Mouse (Mus musculus) midbrain, embryonic 10.5 days (tissue): ENCODE results near the gene Tbc1d10c. TPM values are rescaled to one million over a fixed set of nuclear protein-coding genes. Genes with fewer than 3 reads are reported as not detected.
A peak's percentile ranks its signal among the peaks of the same experiment; 100 is the strongest.

Source experiments
- DNase-seq: peaks from one replicate; pipeline ENCODE4 v3.0.0-alpha.2; 2017; ENCODE audit warnings: low spot score
- H3K27ac ChIP-seq: fragments of 300-500 bp; sonication (generic); replicated peaks from 2 replicates; pipeline ENCODE4 v1.5.1; 2016; ENCODE audit warnings: mild to moderate bottlenecking
- H3K27me3 ChIP-seq: fragments of 300-500 bp; sonication (generic); 2 replicates; pipeline ENCODE4 v1.6.1; 2016; ENCODE audit warnings: low read depth, mild to moderate bottlenecking; ENCODE audit not compliant: poor library complexity, severe bottlenecking
- H3K36me3 ChIP-seq: fragments of 300-500 bp; sonication (generic); 2 replicates; pipeline ENCODE4 v1.6.1; 2016; ENCODE audit warnings: mild to moderate bottlenecking, moderate library complexity
- H3K4me1 ChIP-seq: fragments of 300-500 bp; sonication (generic); 2 replicates; pipeline ENCODE4 v1.6.1; 2016
- H3K4me3 ChIP-seq: fragments of 300-500 bp; sonication (generic); 2 replicates; pipeline ENCODE4 v1.5.1; 2016; ENCODE audit warnings: mild to moderate bottlenecking, moderate library complexity
- H3K9me3 ChIP-seq: fragments of 300-500 bp; sonication (generic); replicated peaks from 2 replicates; pipeline ENCODE4 v1.6.1; 2016; ENCODE audit warnings: mild to moderate bottlenecking
- WGBS: fragments of 180-500 bp; shearing (Covaris S2); methylation state at CpG from one replicate; pipeline ENCODE4 v1.1.7; 2016; 5-methylcytosine and 5-hydroxymethylcytosine counted together
- polyA plus RNA-seq: library from polyadenylated mRNA; unstranded; fragments of >200 nt; fragmentation: Nextera tagmentation; extraction: Ambion mirVana; gene quantifications from 2 replicates; pipeline ENCODE4 v1.2.1, GENCODE M21; 2016

The Tbc1d10c gene
- polyA plus RNA-seq, 1 experiment from 2014 or later, result 0.85 TPM

DNA sequence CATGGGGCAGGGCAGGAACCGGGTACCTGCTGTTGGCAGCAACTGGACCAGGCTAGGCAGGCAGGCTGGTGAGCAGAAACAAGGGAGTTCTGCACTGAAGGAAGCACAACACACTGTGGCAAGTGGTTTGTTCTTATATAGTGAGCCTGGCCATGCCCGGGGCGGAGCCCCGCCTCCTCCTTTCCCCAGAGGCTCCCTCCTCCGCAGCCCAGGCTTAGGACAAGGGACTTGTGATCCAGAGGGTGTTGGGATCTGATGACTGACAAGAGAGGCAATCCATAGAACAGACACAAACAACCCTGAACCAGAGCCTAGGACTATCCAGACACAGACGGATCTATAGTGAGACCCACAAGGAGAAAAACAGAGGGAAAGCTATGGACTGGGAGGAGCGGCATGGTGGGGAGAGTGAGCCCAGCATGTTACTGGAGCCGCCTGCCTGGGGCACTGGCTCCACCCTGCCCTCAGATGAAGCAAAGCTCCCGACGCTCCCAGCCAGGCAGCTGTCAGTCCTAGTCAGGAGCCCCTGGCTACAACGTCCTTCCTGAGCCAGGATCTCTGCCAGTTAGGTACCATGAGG lies 15.6 kb downstream of the Tbc1d10c start, which contains the start of gene Carns1:
Carns1 (minus strand) TSS at position 112 of the 580 bp plus-strand sequence.
- no peaks in the 10 kb centered on the region for H3K9me3 ChIP-seq
- 2% methylated on average over 11 of the region's 11 CpGs for WGBS
- H3K4me1 ChIP-seq, result peaks cover 23% of the 10 kb centered on the region
- peaks cover 21% of the 10 kb centered on the region for H3K27me3 ChIP-seq
- H3K27ac ChIP-seq, result peak within 1 kb of the TSS; percentile 65; the same call in 1 of the 2 replicates
- peak within 1 kb of the TSS; percentile 36 for H3K4me3 ChIP-seq
- peak; percentile 42 for DNase-seq
- no peaks in the 10 kb centered on the region for H3K36me3 ChIP-seq

DNA sequence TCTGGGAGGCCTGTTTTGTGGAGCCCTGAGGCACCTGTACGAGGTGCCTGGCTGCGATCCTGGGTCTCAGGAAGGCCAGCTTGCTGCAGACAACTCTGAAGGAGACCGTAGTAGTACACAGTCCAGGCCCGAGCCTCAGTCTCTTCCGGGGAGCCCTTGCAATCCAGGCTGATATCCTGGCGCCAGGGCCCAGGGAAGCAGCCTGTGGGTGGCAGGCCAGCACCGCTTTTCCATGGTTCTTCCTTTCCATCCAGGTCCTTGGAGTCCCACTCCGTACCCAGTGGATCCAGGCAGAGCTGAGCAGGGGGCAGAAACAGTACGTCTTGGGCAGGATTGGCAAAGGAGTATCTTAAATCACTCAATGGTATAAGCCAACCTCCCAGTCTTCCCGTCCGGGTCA lies 18.2 kb downstream of the Tbc1d10c start:
- Histone ChIP-seq H3K27ac (no peak overlapping the region), H3K36me3 (no peaks in the 10 kb centered on the region)
- WGBS, result 61% methylated on average over 11 of the region's 11 CpGs

GRCm38 (mm10) chr19:4171393-4172290 lies 19.4 kb downstream of the Tbc1d10c start:
- Histone ChIP-seq H3K36me3 (no peaks in the 10 kb centered on the region), H3K27me3 (peaks cover 23% of the 10 kb centered on the region), H3K4me1 (peaks cover 35% of the 10 kb centered on the region), H3K9me3 (no peaks in the 10 kb centered on the region), H3K4me3 (0 out of 2 replicates have a peak overlapping the region, but pooled peaks have one; percentile 9), H3K27ac (no peak overlapping the region)
- no peak for DNase-seq
- 74% methylated on average over 13 of the region's 13 CpGs for WGBS

More for the DNA sequence above, 18.2 kb downstream of the Tbc1d10c start:
- Histone ChIP-seq H3K4me3 (no peak overlapping the region), H3K27me3 (peaks cover 23% of the 10 kb centered on the region), H3K9me3 (no peaks in the 10 kb centered on the region), H3K4me1 (peaks cover 35% of the 10 kb centered on the region)
- no peak for DNase-seq

- Histone ChIP-seq H3K4me1 (peaks cover 33% of the 10 kb centered on the region), H3K4me3 (no peak overlapping the region), H3K36me3 (no peaks in the 10 kb centered on the region), H3K27ac (peak overlapping the region; percentile 94), H3K27me3 (peaks cover 21% of the 10 kb centered on the region), H3K9me3 (no peaks in the 10 kb centered on the region)
- DNase-seq, result no peak
- 91% methylated on average over 10 of the region's 10 CpGs for WGBS
Observed at GRCm38 (mm10) chr19:4170723-4171392, 20.2 kb downstream of the Tbc1d10c start.

DNA sequence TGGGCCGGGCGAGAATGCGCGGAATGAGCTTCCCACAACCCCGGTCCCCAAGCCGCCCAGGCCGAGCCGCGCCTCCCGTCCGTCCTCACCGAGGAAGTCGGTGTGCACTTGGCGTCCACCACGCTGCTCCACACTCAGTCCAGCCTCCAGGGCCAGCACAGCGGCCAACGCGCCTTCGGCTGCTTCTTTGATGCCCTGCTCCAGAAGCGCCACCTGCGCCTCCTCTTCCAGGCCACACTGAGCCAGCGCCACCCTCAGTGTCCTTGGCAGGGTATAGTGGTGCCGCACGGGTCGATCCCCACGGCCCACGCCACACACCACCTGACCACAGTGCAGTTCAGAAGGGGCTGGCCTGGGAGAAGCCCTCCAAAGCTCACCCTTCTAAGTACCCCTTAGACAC lies 21.3 kb downstream of the Tbc1d10c start:
- H3K9me3 ChIP-seq, result no peaks in the 10 kb centered on the region
- H3K36me3 ChIP-seq, result no peaks in the 10 kb centered on the region
- peaks cover 18% of the 10 kb centered on the region for H3K27me3 ChIP-seq
- H3K4me3 ChIP-seq, result peak overlapping the region; percentile 60
- peak overlapping the region; percentile 94 for H3K27ac ChIP-seq
- DNase-seq, result no peak
- WGBS, result 11% methylated on average over 27 of the region's 27 CpGs
- peaks cover 23% of the 10 kb centered on the region for H3K4me1 ChIP-seq

DNA sequence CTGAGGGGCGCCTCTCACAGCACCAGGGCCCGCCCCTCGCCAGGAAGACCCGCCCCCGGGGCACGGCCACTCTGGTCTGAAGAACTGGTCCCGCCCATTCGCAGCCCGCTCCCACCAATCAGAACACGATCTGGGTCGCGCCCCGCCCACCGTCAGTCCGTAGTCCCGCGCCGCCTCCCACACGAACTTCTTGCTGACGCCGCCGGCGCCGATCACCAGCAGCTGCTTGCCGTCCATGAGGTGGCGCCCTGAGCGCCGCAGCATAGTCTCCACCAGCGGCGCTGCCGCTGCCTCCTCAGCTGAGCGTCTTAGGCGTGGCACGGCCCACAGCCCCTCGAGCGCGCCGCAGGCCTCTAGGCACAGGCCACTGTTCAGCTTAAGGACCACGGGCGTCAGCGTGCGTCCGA lies 21.7 kb downstream of the Tbc1d10c start:
- under 1% methylated on average over 43 of the region's 43 CpGs for WGBS
- Histone ChIP-seq H3K36me3 (no peaks in the 10 kb centered on the region), H3K27ac (peak overlapping the region; percentile 94), H3K4me1 (peaks cover 23% of the 10 kb centered on the region), H3K27me3 (peaks cover 18% of the 10 kb centered on the region), H3K9me3 (no peaks in the 10 kb centered on the region), H3K4me3 (peak overlapping the region; percentile 60)
- DNase-seq, result peak; percentile 100

- Histone ChIP-seq H3K9me3 (no peaks in the 10 kb centered on the region), H3K27me3 (peaks cover 17% of the 10 kb centered on the region), H3K27ac (no peak overlapping the region), H3K4me1 (peaks cover 38% of the 10 kb centered on the region), H3K4me3 (no peak overlapping the region), H3K36me3 (no peaks in the 10 kb centered on the region)
- no peak for DNase-seq
- 84% methylated on average over 9 of the region's 9 CpGs for WGBS
Observed at GRCm38 (mm10) chr19:4166678-4167476, 24.2 kb downstream of the Tbc1d10c start.

- no peaks in the 10 kb centered on the region for H3K9me3 ChIP-seq
- no peak for DNase-seq
- H3K36me3 ChIP-seq, result peaks cover 16% of the 10 kb centered on the region
- no peaks in the 10 kb centered on the region for H3K27me3 ChIP-seq
- H3K27ac ChIP-seq, result no peak overlapping the region
- H3K4me3 ChIP-seq, result no peak overlapping the region
- H3K4me1 ChIP-seq, result peaks cover 22% of the 10 kb centered on the region
- 83% methylated on average over 2 of the region's 2 CpGs for WGBS
Observed at GRCm38 (mm10) chr19:4164721-4165120, 26.4 kb downstream of the Tbc1d10c start.

- peaks cover 17% of the 10 kb centered on the region for H3K4me1 ChIP-seq
- no peak overlapping the region for H3K27ac ChIP-seq
- no peak for DNase-seq
- WGBS, result 78% methylated on average over 3 of the region's 3 CpGs
- no peaks in the 10 kb centered on the region for H3K27me3 ChIP-seq
- H3K36me3 ChIP-seq, result peaks cover 23% of the 10 kb centered on the region
- H3K9me3 ChIP-seq, result no peaks in the 10 kb centered on the region
- H3K4me3 ChIP-seq, result peak overlapping the region; percentile 73; the same call in 1 of the 2 replicates
Observed at GRCm38 (mm10) chr19:4164100-4164499, 27.0 kb downstream of the Tbc1d10c start.

DNA sequence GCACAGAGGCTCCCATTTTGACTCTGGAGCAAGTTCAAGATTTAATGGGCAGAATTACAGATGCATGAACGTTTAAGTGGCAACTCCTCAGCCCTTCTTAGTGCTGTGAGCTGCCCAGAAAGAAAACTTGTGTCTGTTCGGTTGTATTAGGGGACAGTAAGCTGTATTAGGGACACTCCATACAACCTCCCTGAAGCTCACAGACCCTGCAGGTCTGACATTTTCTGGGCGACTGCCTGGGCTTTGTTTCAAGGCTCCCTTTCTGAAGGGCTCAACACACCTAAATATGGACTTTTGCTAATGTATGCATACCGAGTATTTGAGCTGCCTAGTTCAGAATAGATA lies 27.6 kb downstream of the Tbc1d10c start:
- 43% methylated on average over 4 of the region's 4 CpGs for WGBS
- DNase-seq, result no peak
- H3K4me3 ChIP-seq, result peak overlapping the region; percentile 73
- peaks cover 28% of the 10 kb centered on the region for H3K36me3 ChIP-seq
- H3K27me3 ChIP-seq, result no peaks in the 10 kb centered on the region
- peak overlapping the region; percentile 87 for H3K27ac ChIP-seq
- H3K4me1 ChIP-seq, result peaks cover 17% of the 10 kb centered on the region
- no peaks in the 10 kb centered on the region for H3K9me3 ChIP-seq

DNA sequence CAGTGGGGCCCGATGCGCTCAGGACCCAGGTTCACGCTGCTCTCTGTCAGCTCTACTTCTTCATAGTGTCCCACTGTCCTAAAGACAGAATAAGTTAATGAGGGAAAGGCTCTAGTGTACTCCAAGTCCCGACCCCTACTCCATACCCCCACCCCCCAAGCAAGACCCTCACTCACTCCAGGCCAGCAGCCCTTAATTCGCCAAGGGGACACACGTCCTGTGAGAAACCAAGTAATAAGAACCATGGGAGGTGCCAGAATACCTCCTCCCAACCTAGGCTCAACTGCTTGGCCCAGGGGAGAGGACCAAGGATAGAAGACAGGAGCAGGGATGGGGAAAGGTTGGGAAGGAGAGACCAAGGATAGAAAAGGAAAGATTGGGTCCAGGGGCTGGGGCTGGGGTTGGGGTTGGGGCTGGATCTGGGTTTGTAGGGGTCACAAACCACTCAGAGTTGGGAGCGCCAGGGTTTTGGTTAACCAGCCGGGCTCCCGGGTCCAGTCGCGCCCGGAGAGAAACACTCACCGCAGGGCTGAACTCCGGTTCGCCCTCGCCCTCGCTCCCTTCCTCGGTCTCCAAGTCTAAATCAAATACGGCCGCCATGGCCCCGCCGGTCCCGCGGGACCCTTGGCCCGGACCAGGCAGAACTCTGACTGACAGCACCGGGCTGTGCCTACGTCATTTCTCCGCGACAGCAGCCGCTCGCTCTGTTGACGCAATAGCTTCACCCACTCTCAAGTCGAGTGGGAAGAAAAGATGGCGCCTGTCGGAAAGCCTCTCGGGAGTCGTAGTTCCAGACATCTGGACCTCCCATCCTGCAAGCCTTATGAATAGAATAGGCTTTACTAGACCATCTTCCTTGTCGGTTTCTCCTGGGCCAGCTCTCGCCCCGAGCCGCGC lies 28.2 kb downstream of the Tbc1d10c start, which contains the start of gene Rps6kb2:
Rps6kb2 (minus strand) TSS at position 709 of the 897 bp plus-strand sequence.
- H3K9me3 ChIP-seq, result no peaks in the 10 kb centered on the region
- 7% methylated on average over 42 of the region's 42 CpGs for WGBS
- H3K27ac ChIP-seq, result peak within 1 kb of the TSS; percentile 87
- no peaks in the 10 kb centered on the region for H3K27me3 ChIP-seq
- peak; percentile 95 for DNase-seq
- H3K4me1 ChIP-seq, result peaks cover 17% of the 10 kb centered on the region
- H3K4me3 ChIP-seq, result peak within 1 kb of the TSS; percentile 73
- peaks cover 35% of the 10 kb centered on the region for H3K36me3 ChIP-seq
